Mouse (Mus musculus) heart, embryonic 12.5 days (tissue): ENCODE results near the gene Fam81b. TPM values are rescaled to one million over a fixed set of nuclear protein-coding genes. Genes with fewer than 3 reads are reported as not detected.

Experiments used
- ATAC-seq: fragments of 200-750 bp; cut with Nextera tagmentation; 2 replicates; pipeline ENCODE4 v1.8.0; 2017; ENCODE audit warnings: moderate TSS enrichment, moderate library complexity; ENCODE audit not compliant: insufficient number of reproducible peaks, low FRiP score
- H3K27ac ChIP-seq: fragments of 300-500 bp; sonication (generic); 2 replicates; pipeline ENCODE4 v1.5.1; 2016; ENCODE audit warnings: mild to moderate bottlenecking, moderate library complexity; ENCODE audit not compliant: poor library complexity, severe bottlenecking
- H3K27me3 ChIP-seq: fragments of 300-500 bp; sonication (generic); replicated peaks from 2 replicates; pipeline ENCODE4 v1.6.1; 2016; ENCODE audit warnings: mild to moderate bottlenecking, moderate library complexity
- H3K36me3 ChIP-seq: fragments of 300-500 bp; sonication (generic); 2 replicates; pipeline ENCODE4 v1.6.1; 2016; ENCODE audit warnings: mild to moderate bottlenecking, moderate library complexity
- H3K4me1 ChIP-seq: fragments of 300-500 bp; sonication (generic); replicated peaks from 2 replicates; pipeline ENCODE4 v1.6.1; 2016; ENCODE audit warnings: mild to moderate bottlenecking
- H3K4me2 ChIP-seq: fragments of 300-500 bp; sonication (generic); 2 replicates; pipeline ENCODE4 v1.6.1; 2016; ENCODE audit warnings: mild to moderate bottlenecking, moderate library complexity
- H3K4me3 ChIP-seq: fragments of 300-500 bp; sonication (generic); 2 replicates; pipeline ENCODE4 v1.5.1; 2016; ENCODE audit warnings: mild to moderate bottlenecking
- H3K9ac ChIP-seq: fragments of 300-500 bp; sonication (generic); 2 replicates; pipeline ENCODE4 v1.6.1; 2016; ENCODE audit warnings: mild to moderate bottlenecking, moderate library complexity
- H3K9me3 ChIP-seq: fragments of 300-500 bp; sonication (generic); replicated peaks from 2 replicates; pipeline ENCODE4 v1.6.1; 2016; ENCODE audit warnings: mild to moderate bottlenecking, moderate library complexity
- WGBS: fragments of 180-500 bp; shearing (Covaris S2); methylation state at CpG from one replicate; pipeline ENCODE4 v1.1.7; 2016; 5-methylcytosine and 5-hydroxymethylcytosine counted together
- microRNA-seq: library from miRNA; unstranded; fragments of <30 nt; microRNA quantifications from one replicate; pipeline ENCODE4, GENCODE M21; 2017
- polyA plus RNA-seq: library from polyadenylated mRNA; unstranded; fragments of >200 nt; fragmentation: Nextera tagmentation; extraction: Ambion mirVana; gene quantifications from 2 replicates; pipeline ENCODE4 v1.2.1, GENCODE M21; 2016

Gene Fam81b
- polyA plus RNA-seq, 1 experiment from 2014 or later, result not detected

GRCm38 (mm10) chr13:76190273-76190672 lies 114.6 kb downstream of the Fam81b start:
- no peaks in the 10 kb centered on the region for H3K9me3 ChIP-seq
- peaks cover 49% of the 10 kb centered on the region for H3K36me3 ChIP-seq
- H3K27ac ChIP-seq, result no peak overlapping the region
- no peak for ATAC-seq
- H3K4me2 ChIP-seq, result no peak overlapping the region
- no peak overlapping the region for H3K4me3 ChIP-seq
- H3K9ac ChIP-seq, result no peak overlapping the region
- 85% methylated on average over 3 of the region's 3 CpGs for WGBS
- no peaks in the 10 kb centered on the region for H3K4me1 ChIP-seq
- H3K27me3 ChIP-seq, result no peaks in the 10 kb centered on the region

GRCm38 (mm10) chr13:76189190-76189589 lies 115.7 kb downstream of the Fam81b start:
- no peak for ATAC-seq
- H3K9ac ChIP-seq, result no peak overlapping the region
- H3K27ac ChIP-seq, result no peak overlapping the region
- H3K36me3 ChIP-seq, result peaks cover 49% of the 10 kb centered on the region
- H3K9me3 ChIP-seq, result no peaks in the 10 kb centered on the region
- no peaks in the 10 kb centered on the region for H3K27me3 ChIP-seq
- no peak overlapping the region for H3K4me3 ChIP-seq
- no peak overlapping the region for H3K4me2 ChIP-seq
- H3K4me1 ChIP-seq, result no peaks in the 10 kb centered on the region
- 90% methylated on average over 3 of the region's 3 CpGs for WGBS

GRCm38 (mm10) chr13:76187651-76188050 lies 117.2 kb downstream of the Fam81b start:
- 90% methylated on average over 5 of the region's 5 CpGs for WGBS
- Histone ChIP-seq H3K36me3 (peaks cover 46% of the 10 kb centered on the region), H3K27ac (no peak overlapping the region), H3K4me2 (no peak overlapping the region), H3K4me3 (no peak overlapping the region), H3K9me3 (no peaks in the 10 kb centered on the region), H3K4me1 (no peaks in the 10 kb centered on the region), H3K27me3 (no peaks in the 10 kb centered on the region), H3K9ac (no peak overlapping the region)
- ATAC-seq, result no peak

GRCm38 (mm10) chr13:76178700-76179099 lies 126.2 kb downstream of the Fam81b start:
- Histone ChIP-seq H3K27ac (no peak overlapping the region), H3K36me3 (peaks cover 41% of the 10 kb centered on the region), H3K9ac (no peak overlapping the region), H3K27me3 (no peaks in the 10 kb centered on the region), H3K9me3 (0 out of 2 replicates have a peak, but pooled peaks cover 5% of the 10 kb centered on the region), H3K4me2 (no peak overlapping the region), H3K4me1 (no peaks in the 10 kb centered on the region), H3K4me3 (no peak overlapping the region)
- WGBS, result 85% methylated on average over 5 of the region's 5 CpGs
- no peak for ATAC-seq

- Histone ChIP-seq H3K4me1 (no peaks in the 10 kb centered on the region), H3K4me2 (no peak overlapping the region), H3K4me3 (no peak overlapping the region), H3K27me3 (no peaks in the 10 kb centered on the region), H3K27ac (no peak overlapping the region), H3K9ac (no peak overlapping the region), H3K9me3 (0 out of 2 replicates have a peak, but pooled peaks cover 5% of the 10 kb centered on the region), H3K36me3 (peaks cover 33% of the 10 kb centered on the region)
- no peak for ATAC-seq
These were observed 130.6 kb downstream of the Fam81b start for GRCm38 (mm10) chr13:76174297-76174696.

GRCm38 (mm10) chr13:76160587-76160986 lies 144.3 kb downstream of the Fam81b start:
- H3K9ac ChIP-seq, result no peak overlapping the region
- 95% methylated on average over 2 of the region's 2 CpGs for WGBS
- no peak overlapping the region for H3K4me3 ChIP-seq
- H3K27me3 ChIP-seq, result no peaks in the 10 kb centered on the region
- no peak overlapping the region for H3K27ac ChIP-seq
- H3K4me1 ChIP-seq, result no peaks in the 10 kb centered on the region
- peaks cover 53% of the 10 kb centered on the region for H3K36me3 ChIP-seq
- no peak for ATAC-seq
- no peaks in the 10 kb centered on the region for H3K9me3 ChIP-seq
- H3K4me2 ChIP-seq, result no peak overlapping the region

- Histone ChIP-seq H3K9me3 (no peaks in the 10 kb centered on the region), H3K36me3 (peaks cover 56% of the 10 kb centered on the region), H3K4me1 (no peaks in the 10 kb centered on the region), H3K27me3 (no peaks in the 10 kb centered on the region), H3K9ac (no peak overlapping the region), H3K27ac (no peak overlapping the region), H3K4me3 (no peak overlapping the region), H3K4me2 (no peak overlapping the region)
- no peak for ATAC-seq
- 100% methylated on average over 1 of the region's 1 CpGs for WGBS
These were observed 147.4 kb downstream of the Fam81b start for GRCm38 (mm10) chr13:76157508-76157907.

- no peaks in the 10 kb centered on the region for H3K27me3 ChIP-seq
- H3K27ac ChIP-seq, result no peak overlapping the region
- ATAC-seq, result no peak
- no peak overlapping the region for H3K9ac ChIP-seq
- 87% methylated on average over 3 of the region's 3 CpGs for WGBS
- no peak overlapping the region for H3K4me3 ChIP-seq
- H3K4me2 ChIP-seq, result no peak overlapping the region
- H3K4me1 ChIP-seq, result no peaks in the 10 kb centered on the region
- peaks cover 51% of the 10 kb centered on the region for H3K36me3 ChIP-seq
- H3K9me3 ChIP-seq, result no peaks in the 10 kb centered on the region
These were observed 147.8 kb downstream of the Fam81b start for GRCm38 (mm10) chr13:76157099-76157498.

Small RNA genes lying within 50 kb of the gene (microRNA-seq; reads per million reads assigned to microRNA genes)
- not detected for gene Gm24025

Other genes starting within 250 kb of the Fam81b start
- 0.08 TPM in 1 of 2 replicates, not detected in the other for gene Gpr150, start 248.1 kb downstream of the Fam81b start, polyA plus RNA-seq
- gene Arsk, start 206.4 kb downstream of the Fam81b start, polyA plus RNA-seq, result 3.0 and 3.5 TPM in 2 replicates
- gene Ttc37, start 206.3 kb downstream of the Fam81b start, polyA plus RNA-seq, result 10.1 and 13.1 TPM in 2 replicates
- 0.19 and 0.38 TPM in 2 replicates for gene Mctp1, start 79.5 kb upstream of the Fam81b start, polyA plus RNA-seq